In the genomic region with DNA sequence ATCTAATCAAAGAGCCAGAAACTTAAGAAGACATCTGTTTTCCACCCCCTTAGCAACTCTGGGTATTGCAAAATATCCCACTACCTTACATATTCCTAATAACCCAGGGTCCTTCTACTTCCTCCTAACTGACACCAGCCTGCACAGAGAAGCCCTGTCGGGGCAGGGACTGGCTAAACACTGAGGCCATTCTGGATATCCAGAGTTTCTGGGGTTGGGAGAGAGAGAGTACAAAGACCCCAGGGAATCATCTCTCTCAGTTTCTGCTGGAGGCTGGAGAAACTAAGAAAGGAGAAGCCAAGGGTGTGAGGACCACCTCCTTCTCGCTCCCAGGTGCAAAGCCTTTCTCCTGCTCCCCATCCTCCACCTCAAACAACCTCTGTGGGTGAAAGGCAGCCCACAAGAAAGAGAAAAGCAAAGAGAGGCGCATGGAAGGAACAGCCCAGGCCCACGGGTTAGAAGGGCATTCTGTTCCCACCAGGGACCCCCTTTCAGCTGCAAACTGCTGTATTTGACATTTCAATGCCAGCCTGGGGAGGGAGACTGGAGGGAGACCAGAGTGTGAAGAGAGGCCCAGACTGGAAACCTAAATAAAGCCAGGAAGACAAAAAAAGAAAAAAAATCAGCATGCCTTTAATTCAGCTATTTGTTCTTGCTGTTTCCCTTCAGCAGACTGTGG, we compare ENCODE assay signal across 11 mouse cellular contexts.
DNase-seq lines count a peak whose midpoint lies in the region; ATAC-seq and TF ChIP-seq lines count a peak whose summit lies in the region.
"Had no signal": no experiment of that assay in that cellular context is flagged by ENCODE, and none has a peak within 500 bp of the region (broad histone marks: within the 10 kb centered on the region; RNA-seq: fewer than 3 reads in every experiment).

No protein-coding gene starts in this region.

- H3K36me3 ChIP-seq in forebrain, embryonic 15.5 days, result no peaks in the 10 kb centered on the region
- H3K36me3 ChIP-seq in midbrain, embryonic 13.5 days, result no peaks in the 10 kb centered on the region

- TF ChIP-seq CTCF in brain, embryonic 14.5 days (IDR thresholded peaks at IDR 0.05; ENCODE audit: borderline replicate concordance, extremely low read depth, insufficient read depth, insufficient read length), result no peak

- H3K4me1 ChIP-seq in forebrain, embryonic 15.5 days, result peaks cover 19% of the 10 kb centered on the region
- H3K4me1 ChIP-seq in midbrain, embryonic 13.5 days (replicated peaks), result peaks cover 29% of the 10 kb centered on the region

- TF ChIP-seq POLR2A in brain, embryonic 14.5 days (IDR thresholded peaks at IDR 0.05; ENCODE audit: borderline replicate concordance, extremely low read depth, insufficient read depth, insufficient read length, poor library complexity, severe bottlenecking), result no peak

- peak overlapping the region; percentile 75 for H3K27ac ChIP-seq in forebrain, embryonic 15.5 days (replicated peaks)
- H3K27ac ChIP-seq in midbrain, embryonic 13.5 days, result peak overlapping the region; percentile 64

- 0 out of 2 replicates have a peak overlapping the region, but pooled peaks have one; percentile 4 for H3K9ac ChIP-seq in forebrain, embryonic 15.5 days (replicated peaks)
- peak overlapping the region; percentile 42; the same call in 1 of the 2 replicates for H3K9ac ChIP-seq in midbrain, embryonic 13.5 days (replicated peaks)

- no peak overlapping the region for H3K4me2 ChIP-seq in forebrain, embryonic 15.5 days (replicated peaks)
- no peak overlapping the region for H3K4me2 ChIP-seq in midbrain, embryonic 13.5 days (replicated peaks)

- DNase-seq in ES-CJ7 (ENCODE audit: low read depth, low spot score), result peak; percentile 80
- peak; percentile 94 for DNase-seq in brain, embryonic 14.5 days (ENCODE audit: low read depth)
- no peak for DNase-seq in kidney, adult 11 months
- DNase-seq in left cerebral cortex, adult 9 months (ENCODE audit: low spot score in 2 of 2), result no peak
- DNase-seq in B cell, adult 2 months, result no peak
- DNase-seq: adrenal gland, postnatal 25 days; cerebellum, adult 9-11 months; heart, postnatal 10 days; lung, postnatal 10 days had no signal

- no peaks in the 10 kb centered on the region for H3K27me3 ChIP-seq in forebrain, embryonic 15.5 days
- no peaks in the 10 kb centered on the region for H3K27me3 ChIP-seq in midbrain, embryonic 13.5 days

- H3K4me3 ChIP-seq in forebrain, embryonic 15.5 days, result no peak overlapping the region
- H3K4me3 ChIP-seq in midbrain, embryonic 13.5 days (replicated peaks), result no peak overlapping the region

- peak; percentile 91 for ATAC-seq in forebrain, embryonic 15.5 days (replicated peaks)
- peak; percentile 91 for ATAC-seq in midbrain, embryonic 13.5 days

- 4% methylated on average over 4 of the region's 4 CpGs for WGBS in forebrain, embryonic 15.5 days
- 2% methylated on average over 4 of the region's 4 CpGs for WGBS in midbrain, embryonic 13.5 days

- H3K9me3 ChIP-seq in forebrain, embryonic 15.5 days, result no peaks in the 10 kb centered on the region
- no peaks in the 10 kb centered on the region for H3K9me3 ChIP-seq in midbrain, embryonic 13.5 days

Comparison
In these comparisons a context has a peak if more than half of its experiments do, and no peak if none do; other contexts are left out.
1. DNase-seq: peak in ES-CJ7 (single experiment) and brain, embryonic 14.5 days (single experiment); none in kidney, adult 11 months (single experiment), left cerebral cortex, adult 9 months (0 of 2) and B cell, adult 2 months (0 of 2).